Mouse (Mus musculus) midbrain, embryonic 10.5 days (tissue): Measurements from ENCODE around the gene Tril. TPM values are rescaled to one million over a fixed set of nuclear protein-coding genes. Genes with fewer than 3 reads are reported as not detected.

Experiments used
- DNase-seq: peaks from one replicate; pipeline ENCODE4 v3.0.0-alpha.2; 2017; ENCODE audit warnings: low spot score
- H3K27ac ChIP-seq: fragments of 300-500 bp; sonication (generic); replicated peaks from 2 replicates; pipeline ENCODE4 v1.5.1; 2016; ENCODE audit warnings: mild to moderate bottlenecking
- H3K27me3 ChIP-seq: fragments of 300-500 bp; sonication (generic); 2 replicates; pipeline ENCODE4 v1.6.1; 2016; ENCODE audit warnings: low read depth, mild to moderate bottlenecking; ENCODE audit not compliant: poor library complexity, severe bottlenecking
- H3K36me3 ChIP-seq: fragments of 300-500 bp; sonication (generic); 2 replicates; pipeline ENCODE4 v1.6.1; 2016; ENCODE audit warnings: mild to moderate bottlenecking, moderate library complexity
- H3K4me1 ChIP-seq: fragments of 300-500 bp; sonication (generic); 2 replicates; pipeline ENCODE4 v1.6.1; 2016
- H3K4me3 ChIP-seq: fragments of 300-500 bp; sonication (generic); 2 replicates; pipeline ENCODE4 v1.5.1; 2016; ENCODE audit warnings: mild to moderate bottlenecking, moderate library complexity
- H3K9me3 ChIP-seq: fragments of 300-500 bp; sonication (generic); replicated peaks from 2 replicates; pipeline ENCODE4 v1.6.1; 2016; ENCODE audit warnings: mild to moderate bottlenecking
- WGBS: fragments of 180-500 bp; shearing (Covaris S2); methylation state at CpG from one replicate; pipeline ENCODE4 v1.1.7; 2016; 5-methylcytosine and 5-hydroxymethylcytosine counted together
- polyA plus RNA-seq: library from polyadenylated mRNA; unstranded; fragments of >200 nt; fragmentation: Nextera tagmentation; extraction: Ambion mirVana; gene quantifications from 2 replicates; pipeline ENCODE4 v1.2.1, GENCODE M21; 2016

Gene Tril
- polyA plus RNA-seq, 1 experiment from 2014 or later, result 35.2 TPM

DNA sequence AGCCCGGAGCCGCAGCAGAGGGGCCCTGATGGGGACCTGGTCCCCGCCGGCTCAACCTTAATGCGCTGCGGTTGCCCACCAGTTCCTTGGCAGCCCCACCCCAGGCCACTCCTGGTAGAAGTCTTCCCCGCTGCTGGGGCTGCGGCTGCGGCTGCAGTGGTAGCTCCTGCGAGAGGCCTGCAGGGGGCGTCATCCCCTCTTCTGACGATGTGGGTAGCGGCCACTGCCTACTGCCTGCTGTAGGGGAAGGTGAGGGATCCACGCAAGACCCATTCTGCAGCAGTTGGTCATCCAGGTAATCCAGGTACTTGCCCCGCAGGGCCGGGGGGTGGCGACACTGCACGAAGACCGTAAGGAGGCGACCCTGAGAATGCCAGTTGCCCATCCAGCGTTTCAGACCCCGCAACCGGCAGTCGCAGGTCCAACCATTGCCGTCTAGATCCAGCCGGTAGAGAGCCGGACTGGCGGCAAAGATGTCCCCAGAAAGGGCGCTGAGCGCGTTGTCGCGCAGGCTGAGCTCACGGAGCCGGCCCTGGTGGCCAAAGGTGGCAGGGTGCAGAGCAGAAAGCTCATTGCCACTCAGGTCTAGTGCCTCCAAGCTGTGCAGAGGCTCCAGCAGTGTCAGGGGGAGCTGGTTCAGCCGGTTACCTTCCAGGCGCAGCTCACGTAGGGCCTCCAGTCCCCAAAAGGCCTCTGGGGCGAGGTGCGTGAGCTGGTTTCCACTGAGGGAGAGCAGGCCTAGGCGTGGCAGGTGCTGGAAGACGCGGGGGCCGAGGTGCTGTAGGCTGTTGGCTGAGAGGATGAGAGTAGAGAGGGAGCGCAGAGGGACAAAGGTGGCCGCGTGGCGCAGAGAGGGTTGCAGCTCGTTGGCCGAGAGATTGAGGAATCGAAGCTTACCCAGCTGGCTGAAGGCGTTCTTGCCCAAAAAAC is 1.6 kb downstream of the Tril start:
- DNase-seq, result peak; percentile 69
- Histone ChIP-seq H3K36me3 (peaks cover 7% of the 10 kb centered on the region; the same call in 1 of the 2 replicates), H3K9me3 (no peaks in the 10 kb centered on the region), H3K27me3 (peaks cover 86% of the 10 kb centered on the region), H3K4me3 (peak overlapping the region; percentile 69), H3K4me1 (peaks cover 57% of the 10 kb centered on the region), H3K27ac (peak overlapping the region; percentile 90)
- 4% methylated on average over 52 of the region's 52 CpGs for WGBS

DNA sequence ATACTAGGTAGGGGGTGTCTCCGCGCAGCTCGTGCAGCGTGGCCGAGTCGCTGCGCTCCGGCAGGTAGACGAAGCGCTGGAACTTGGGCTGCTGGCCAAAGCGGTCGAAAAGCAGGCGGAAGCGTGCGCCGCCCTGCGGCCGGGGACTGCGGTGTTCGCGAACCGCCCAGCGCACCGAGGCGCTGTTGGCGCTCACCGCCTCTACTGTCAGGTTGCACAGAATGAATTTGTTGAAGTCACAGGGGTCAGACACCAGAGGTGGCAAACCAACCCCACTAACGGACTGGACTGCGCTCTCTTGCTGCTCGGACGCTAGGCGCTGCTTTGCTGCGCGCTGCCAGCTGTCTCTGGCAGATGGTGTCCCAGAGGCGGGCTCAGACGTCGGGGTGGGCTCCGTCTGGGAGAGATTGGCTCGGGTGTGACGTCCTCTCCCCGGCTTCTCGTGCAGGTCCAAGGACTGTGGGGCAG is 2.3 kb downstream of the Tril start:
- H3K36me3 ChIP-seq, result peaks cover 7% of the 10 kb centered on the region; the same call in 1 of the 2 replicates
- DNase-seq, result peak; percentile 78
- H3K9me3 ChIP-seq, result no peaks in the 10 kb centered on the region
- H3K4me1 ChIP-seq, result peaks cover 59% of the 10 kb centered on the region
- WGBS, result 2% methylated on average over 42 of the region's 42 CpGs
- H3K27me3 ChIP-seq, result peaks cover 79% of the 10 kb centered on the region
- peak overlapping the region; percentile 69 for H3K4me3 ChIP-seq
- H3K27ac ChIP-seq, result peak overlapping the region; percentile 90

DNA sequence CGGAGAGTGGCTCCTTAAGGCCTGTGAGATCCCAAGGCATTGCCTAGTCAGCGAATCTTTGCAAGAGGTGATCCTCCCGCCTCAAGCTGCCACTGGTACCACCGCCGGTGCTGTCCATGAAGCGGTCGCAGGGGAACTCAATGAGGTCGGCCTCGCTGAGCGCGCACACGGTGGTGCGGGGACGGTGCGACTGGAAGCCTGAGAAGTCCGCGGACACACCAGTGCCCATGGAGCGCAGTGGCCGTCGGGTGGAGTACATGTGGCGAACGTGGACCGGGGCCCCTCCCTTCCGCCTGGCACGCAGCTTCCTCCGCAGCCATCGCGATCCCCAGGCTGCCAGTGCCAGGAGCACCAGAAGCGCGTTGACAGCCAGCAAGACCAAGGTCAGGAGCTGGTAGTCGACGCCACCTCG is 2.9 kb downstream of the Tril start:
- Histone ChIP-seq H3K9me3 (no peaks in the 10 kb centered on the region), H3K36me3 (peaks cover 7% of the 10 kb centered on the region; the same call in 1 of the 2 replicates), H3K27me3 (peaks cover 73% of the 10 kb centered on the region), H3K4me3 (peak overlapping the region; percentile 69), H3K4me1 (peaks cover 59% of the 10 kb centered on the region), H3K27ac (peak overlapping the region; percentile 90)
- peak; percentile 48 for DNase-seq
- WGBS, result 11% methylated on average over 33 of the region's 33 CpGs

DNA sequence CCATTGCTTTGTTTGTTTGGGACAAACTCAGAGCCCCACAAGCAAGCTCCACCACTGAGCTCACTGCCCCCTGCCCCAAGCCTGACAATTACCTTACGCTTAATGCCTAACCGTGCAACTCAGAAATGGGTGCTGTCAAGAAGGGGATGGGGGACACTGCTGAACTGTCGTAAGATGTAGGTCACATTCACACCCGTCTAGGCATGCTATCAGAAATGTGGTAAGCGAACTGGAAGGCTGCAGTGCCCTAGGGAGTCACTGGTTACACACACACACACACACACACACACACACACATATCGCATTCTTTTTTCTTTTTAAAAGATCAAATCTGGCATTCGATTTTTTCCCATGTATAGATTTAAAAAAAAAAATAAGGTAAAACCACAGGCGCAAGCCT is 4.0 kb downstream of the Tril start:
- Histone ChIP-seq H3K27ac (no peak overlapping the region), H3K27me3 (peaks cover 62% of the 10 kb centered on the region), H3K36me3 (peaks cover 7% of the 10 kb centered on the region; the same call in 1 of the 2 replicates), H3K4me1 (peaks cover 57% of the 10 kb centered on the region), H3K9me3 (no peaks in the 10 kb centered on the region), H3K4me3 (no peak overlapping the region)
- WGBS, result 83% methylated on average over 8 of the region's 8 CpGs
- DNase-seq, result no peak

DNA sequence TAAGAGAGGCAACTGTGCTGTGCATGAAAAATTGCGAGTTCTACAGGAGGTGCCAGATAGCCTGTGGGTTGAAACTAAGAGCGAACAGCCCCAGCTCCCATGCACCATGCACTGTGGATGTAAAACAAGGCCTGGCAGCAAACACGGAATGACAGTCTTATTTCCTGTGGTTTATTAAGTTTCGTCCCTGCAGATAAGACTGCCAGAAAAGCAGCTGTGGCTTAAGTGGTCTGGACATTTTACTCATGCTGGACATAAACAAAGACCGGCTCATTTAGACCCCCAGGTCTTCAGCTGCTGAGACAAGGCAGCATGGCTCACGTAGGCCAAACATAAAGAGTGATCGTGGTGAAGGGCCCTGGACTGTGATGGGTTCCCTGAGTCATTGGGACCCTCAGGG is 4.9 kb downstream of the Tril start:
- 89% methylated on average over 7 of the region's 7 CpGs for whole genome bisulfite sequencing
- peaks cover 47% of the 10 kb centered on the region for H3K4me1 ChIP-seq
- H3K9me3 ChIP-seq, result no peaks in the 10 kb centered on the region
- H3K27me3 ChIP-seq, result peaks cover 53% of the 10 kb centered on the region
- H3K36me3 ChIP-seq, result peaks cover 7% of the 10 kb centered on the region; the same call in 1 of the 2 replicates
- H3K27ac ChIP-seq, result no peak overlapping the region
- DNase-seq, result no peak
- H3K4me3 ChIP-seq, result no peak overlapping the region

DNA sequence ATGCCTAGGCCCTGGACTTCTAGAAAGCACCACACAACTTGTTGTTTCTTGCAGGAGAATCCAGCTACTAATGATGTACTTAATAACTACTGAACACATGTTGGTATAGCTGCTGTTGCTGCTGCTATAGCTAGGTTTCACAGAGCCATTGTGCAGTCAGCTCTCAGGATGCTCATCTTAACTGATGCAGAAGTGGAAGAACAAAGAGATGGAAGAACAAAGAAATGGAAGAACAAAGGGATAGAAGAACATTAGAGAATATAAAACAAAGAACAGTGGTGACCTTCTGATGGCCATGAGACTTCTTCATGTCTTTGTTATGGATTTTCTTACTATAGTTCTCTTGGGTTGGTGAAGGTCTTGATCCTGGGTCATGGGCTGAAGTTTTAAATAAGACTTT is 6.4 kb downstream of the Tril start:
- Histone ChIP-seq H3K4me3 (no peak overlapping the region), H3K4me1 (peaks cover 32% of the 10 kb centered on the region), H3K36me3 (peaks cover 7% of the 10 kb centered on the region; the same call in 1 of the 2 replicates), H3K9me3 (no peaks in the 10 kb centered on the region), H3K27ac (no peak overlapping the region), H3K27me3 (peaks cover 38% of the 10 kb centered on the region)
- DNase-seq, result no peak

DNA sequence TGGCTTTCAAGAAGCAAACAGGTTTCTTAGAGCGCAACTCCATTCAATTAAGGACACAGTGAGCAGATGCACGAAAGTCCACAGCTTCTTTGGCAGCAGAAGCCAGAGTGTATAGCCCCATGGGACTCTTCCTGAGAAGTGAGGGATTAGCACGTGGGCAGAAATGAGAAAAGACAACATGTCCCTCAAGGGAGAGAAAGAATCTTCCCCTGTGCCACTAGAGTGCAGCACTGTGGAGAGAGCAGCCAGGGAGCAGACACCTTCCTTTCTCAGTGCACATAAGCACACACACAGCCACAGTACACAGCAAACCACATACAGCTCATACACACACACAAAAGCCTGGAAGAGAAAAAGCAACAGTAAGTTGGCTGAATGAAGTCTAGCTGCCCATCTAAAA is 8.4 kb downstream of the Tril start:
- Histone ChIP-seq H3K9me3 (no peaks in the 10 kb centered on the region), H3K36me3 (peaks cover 7% of the 10 kb centered on the region; the same call in 1 of the 2 replicates), H3K27me3 (peaks cover 24% of the 10 kb centered on the region), H3K27ac (no peak overlapping the region), H3K4me1 (peaks cover 12% of the 10 kb centered on the region), H3K4me3 (no peak overlapping the region)
- no peak for DNase-seq
- WGBS, result 63% methylated on average over 3 of the region's 3 CpGs

DNA sequence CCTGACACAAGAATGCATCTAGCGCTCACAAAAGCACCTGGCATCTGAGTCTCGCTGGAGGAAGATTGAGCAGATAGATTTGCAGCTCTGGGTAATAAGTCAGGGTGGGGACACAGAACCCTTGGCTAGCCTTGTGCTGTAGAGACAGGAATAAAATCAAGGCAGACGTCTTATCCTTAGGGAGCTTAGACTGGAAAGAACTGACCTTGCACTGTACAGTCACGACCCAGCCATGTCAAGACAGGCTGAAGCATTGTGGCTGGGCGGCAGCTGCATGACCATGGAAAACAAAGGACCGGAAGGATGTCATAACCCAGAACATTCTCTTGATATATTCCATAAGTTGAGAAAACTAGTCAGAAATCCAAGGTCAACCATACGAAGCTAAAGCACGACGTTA is 11.8 kb downstream of the Tril start:
- Histone ChIP-seq H3K27ac (no peak overlapping the region), H3K4me3 (no peak overlapping the region), H3K27me3 (0 out of 2 replicates have a peak, but pooled peaks cover 13% of the 10 kb centered on the region), H3K4me1 (no peaks in the 10 kb centered on the region), H3K9me3 (no peaks in the 10 kb centered on the region), H3K36me3 (no peaks in the 10 kb centered on the region)
- 91% methylated on average over 9 of the region's 9 CpGs for WGBS
- DNase-seq, result no peak

DNA sequence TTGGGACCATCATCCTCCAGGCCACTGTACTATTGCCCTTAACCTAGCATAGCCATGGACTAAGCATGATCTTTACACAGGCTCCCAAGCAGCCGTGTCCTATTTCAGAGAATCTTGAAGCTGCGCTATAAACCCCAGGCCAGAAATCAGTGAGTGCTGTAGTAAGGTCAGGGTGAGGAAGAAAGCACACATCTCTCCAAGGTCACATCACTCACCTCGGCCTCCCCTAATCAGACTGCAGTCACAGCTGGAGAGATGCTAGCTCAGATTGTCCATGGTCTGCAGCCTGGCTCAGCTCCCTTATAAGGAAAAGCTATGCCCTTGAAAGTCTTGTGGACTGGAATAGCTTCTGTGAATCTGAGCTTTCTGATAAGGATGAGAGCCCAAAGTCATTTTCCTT is 13.4 kb downstream of the Tril start:
- no peak overlapping the region for H3K27ac ChIP-seq
- H3K36me3 ChIP-seq, result no peaks in the 10 kb centered on the region
- peaks cover 19% of the 10 kb centered on the region; the same call in 1 of the 2 replicates for H3K27me3 ChIP-seq
- no peak for DNase-seq
- no peak overlapping the region for H3K4me3 ChIP-seq
- peaks cover 3% of the 10 kb centered on the region; the same call in 1 of the 2 replicates for H3K4me1 ChIP-seq
- H3K9me3 ChIP-seq, result no peaks in the 10 kb centered on the region
- 82% methylated on average over 3 of the region's 3 CpGs for WGBS

DNA sequence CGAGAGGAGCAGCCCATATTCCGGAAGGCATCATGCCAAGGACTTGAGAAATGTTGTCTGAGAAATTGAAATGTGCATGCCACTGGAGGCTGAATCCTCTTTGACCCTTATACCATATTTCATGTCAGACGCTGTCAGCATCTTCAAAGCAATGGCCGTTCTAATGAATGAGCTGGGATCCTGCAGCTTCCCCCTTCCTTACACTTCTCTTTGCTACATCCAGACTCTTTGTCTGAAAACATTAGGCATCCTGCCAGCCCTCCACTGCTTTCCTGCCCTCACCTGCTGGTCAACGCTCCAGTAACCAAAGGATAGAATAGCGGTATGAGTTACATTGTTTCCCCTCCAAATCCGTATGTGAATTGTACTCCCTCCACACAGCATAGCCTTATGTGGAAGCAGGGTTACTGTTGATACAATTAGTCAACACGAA is 14.0 kb downstream of the Tril start:
- Histone ChIP-seq H3K36me3 (no peaks in the 10 kb centered on the region), H3K4me3 (no peak overlapping the region), H3K4me1 (peaks cover 8% of the 10 kb centered on the region; the same call in 1 of the 2 replicates), H3K27me3 (peaks cover 23% of the 10 kb centered on the region), H3K27ac (no peak overlapping the region), H3K9me3 (no peaks in the 10 kb centered on the region)
- WGBS, result 74% methylated on average over 8 of the region's 8 CpGs
- no peak for DNase-seq

DNA sequence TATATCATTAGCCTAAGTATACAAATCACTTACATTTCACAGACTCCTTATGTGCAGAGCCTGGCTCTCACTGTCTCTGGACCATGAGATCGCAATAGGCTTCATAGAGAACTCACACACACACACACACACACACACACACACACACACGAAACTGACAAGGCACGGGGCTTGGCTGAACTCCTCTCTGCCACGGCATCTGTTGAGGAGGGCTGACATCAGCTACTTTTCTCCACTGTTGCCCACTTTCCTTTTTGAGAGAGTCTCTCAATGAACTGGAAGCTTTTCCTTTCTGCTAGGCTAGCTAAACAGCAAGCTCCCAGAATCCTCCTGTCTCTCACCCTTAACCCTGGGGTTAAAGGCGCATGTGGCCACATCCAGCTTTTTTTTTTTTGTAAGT is 14.6 kb downstream of the Tril start:
- Histone ChIP-seq H3K9me3 (no peaks in the 10 kb centered on the region), H3K4me1 (peaks cover 10% of the 10 kb centered on the region; the same call in 1 of the 2 replicates), H3K4me3 (no peak overlapping the region), H3K36me3 (no peaks in the 10 kb centered on the region), H3K27ac (no peak overlapping the region), H3K27me3 (peaks cover 29% of the 10 kb centered on the region)
- DNase-seq, result no peak
- WGBS, result 90% methylated on average over 5 of the region's 5 CpGs

DNA sequence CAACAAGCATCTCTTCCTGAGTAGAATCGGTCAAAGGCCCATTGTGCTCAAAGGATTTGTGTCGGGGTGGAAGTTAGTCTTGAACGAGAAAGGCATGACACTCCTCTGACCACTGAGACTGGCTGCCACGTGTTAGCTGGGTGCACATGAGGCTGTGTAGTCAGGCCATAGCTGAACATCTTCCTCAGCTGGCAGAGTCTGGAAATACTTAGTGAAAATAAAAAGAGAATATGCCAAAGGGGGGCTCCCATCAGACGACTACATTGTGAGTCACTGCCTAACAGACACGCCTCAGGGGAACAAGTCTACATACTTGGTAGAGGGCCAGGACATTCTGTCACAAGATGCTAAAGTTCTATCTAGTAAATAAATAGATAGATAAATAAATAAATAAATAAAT is 16.5 kb downstream of the Tril start:
- peaks cover 10% of the 10 kb centered on the region; the same call in 1 of the 2 replicates for H3K4me1 ChIP-seq
- H3K27ac ChIP-seq, result no peak overlapping the region
- no peak for DNase-seq
- WGBS, result 85% methylated on average over 6 of the region's 6 CpGs
- H3K36me3 ChIP-seq, result no peaks in the 10 kb centered on the region
- H3K9me3 ChIP-seq, result no peaks in the 10 kb centered on the region
- H3K27me3 ChIP-seq, result peaks cover 42% of the 10 kb centered on the region
- H3K4me3 ChIP-seq, result no peak overlapping the region

DNA sequence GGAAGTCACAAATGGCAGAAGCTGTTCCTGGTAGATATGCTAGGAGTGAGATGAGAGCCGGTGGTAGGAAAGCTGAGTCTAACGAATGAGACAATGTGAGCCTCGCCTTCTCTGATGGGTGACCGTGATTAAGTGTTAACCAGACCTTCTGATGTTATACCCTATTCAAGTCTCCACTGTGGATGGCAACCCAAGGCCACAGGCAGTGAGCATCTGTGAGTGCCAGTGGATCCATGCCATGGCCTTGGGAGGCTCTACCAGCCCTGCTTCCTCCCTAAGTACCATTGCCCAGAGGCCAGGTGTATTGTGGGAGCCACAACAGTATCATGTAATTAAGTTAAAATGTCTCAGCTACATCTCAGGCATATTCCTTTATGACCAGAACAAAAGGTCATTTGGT is 17.1 kb downstream of the Tril start:
- H3K36me3 ChIP-seq, result no peaks in the 10 kb centered on the region
- no peak for DNase-seq

More for the DNA sequence above, 17.1 kb downstream of the Tril start:
- Histone ChIP-seq H3K4me3 (no peak overlapping the region), H3K27me3 (peaks cover 46% of the 10 kb centered on the region), H3K4me1 (peaks cover 10% of the 10 kb centered on the region; the same call in 1 of the 2 replicates), H3K27ac (no peak overlapping the region), H3K9me3 (no peaks in the 10 kb centered on the region)
- WGBS, result 93% methylated on average over 4 of the region's 4 CpGs
